ENCODE assay signal across 8 mouse cellular contexts in the genomic region with DNA sequence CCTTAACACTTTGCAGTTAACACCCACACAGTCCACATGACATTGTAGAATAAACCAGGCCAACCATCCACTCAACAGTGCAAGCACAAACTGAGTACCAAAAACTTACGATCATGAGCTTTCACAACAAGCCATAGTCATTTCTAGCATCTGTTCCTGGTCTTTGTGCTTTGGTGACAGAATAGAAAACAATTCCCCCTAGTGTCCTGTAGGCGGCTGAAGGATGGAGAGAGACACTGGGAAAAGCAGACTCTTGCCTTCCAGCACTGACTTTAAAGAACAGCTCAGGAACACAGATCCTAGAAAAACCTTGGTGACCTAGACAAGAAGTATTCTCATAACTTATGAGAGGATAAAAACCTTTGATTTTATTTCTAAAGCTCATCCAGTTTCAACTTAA. TPM values are rescaled to one million over a fixed set of nuclear protein-coding genes. Genes with fewer than 3 reads are reported as not detected.
DNase-seq lines count a peak whose midpoint lies in the region; ATAC-seq and TF ChIP-seq lines count a peak whose summit lies in the region.

No protein-coding gene starts in this region.

- H3K27me3 ChIP-seq in heart, adult 2 months (ENCODE audit: control insufficient read depth, insufficient read depth, low read length), result no peaks in the 10 kb centered on the region
- no peaks in the 10 kb centered on the region for H3K27me3 ChIP-seq in heart, embryonic 10.5 days (ENCODE audit: insufficient read depth, poor library complexity, severe bottlenecking)
- peaks cover 9% of the 10 kb centered on the region for H3K27me3 ChIP-seq in E14TG2a.4 (ENCODE audit: insufficient read depth, low read length)
- no peaks in the 10 kb centered on the region for H3K27me3 ChIP-seq in hindbrain, postnatal 0 days (ENCODE audit: insufficient read depth, low read length)
- no peaks in the 10 kb centered on the region for H3K27me3 ChIP-seq in myocyte (ENCODE audit: control insufficient read depth, insufficient read depth, insufficient read length)

- TF ChIP-seq CTCF in heart, adult 2 months (IDR thresholded peaks at IDR 0.05), result peak; percentile 80
- peak; percentile 70 for TF ChIP-seq CTCF in E14TG2a.4 (conservative IDR thresholded peaks at IDR 0.05; ENCODE audit: low read length)
- TF ChIP-seq CTCF in cortical plate, adult 2 months (IDR thresholded peaks at IDR 0.05; ENCODE audit: extremely low read depth, insufficient read depth, low read length), result peak; percentile 50; the same call in 1 of the 2 replicates
- TF ChIP-seq CTCF in hindbrain, postnatal 0 days (IDR thresholded peaks at IDR 0.05; ENCODE audit: low read depth), result peak; percentile 83

- peak overlapping the region; percentile 84 for H3K4me2 ChIP-seq in hindbrain, postnatal 0 days (ENCODE audit: low read depth, low read length)
- H3K4me2 ChIP-seq in myocyte (ENCODE audit: low read depth), result peak overlapping the region; percentile 63

- H3K4me1 ChIP-seq in heart, adult 2 months (ENCODE audit: control insufficient read depth, insufficient read depth, low read length), result peaks cover 6% of the 10 kb centered on the region
- peaks cover 16% of the 10 kb centered on the region for H3K4me1 ChIP-seq in heart, embryonic 10.5 days
- peaks cover 43% of the 10 kb centered on the region for H3K4me1 ChIP-seq in E14TG2a.4 (replicated peaks; ENCODE audit: low read depth, low read length)
- peaks cover 2% of the 10 kb centered on the region; the same call in 1 of the 2 replicates for H3K4me1 ChIP-seq in cortical plate, adult 2 months (ENCODE audit: control insufficient read depth, insufficient read depth, low read length)
- H3K4me1 ChIP-seq in hindbrain, postnatal 0 days (ENCODE audit: insufficient read depth, low read length), result peaks cover 4% of the 10 kb centered on the region

- H3K4me3 ChIP-seq in heart, adult 2 months, result no peak overlapping the region
- H3K4me3 ChIP-seq in heart, embryonic 10.5 days, result no peak overlapping the region
- no peak overlapping the region for H3K4me3 ChIP-seq in E14TG2a.4 (replicated peaks; ENCODE audit: low read length)
- H3K4me3 ChIP-seq in cortical plate, adult 2 months (ENCODE audit: insufficient read depth, low read length), result peak overlapping the region; percentile 83
- peak overlapping the region; percentile 90 for H3K4me3 ChIP-seq in hindbrain, postnatal 0 days (ENCODE audit: low read length)
- peak overlapping the region; percentile 74 for H3K4me3 ChIP-seq in myocyte

- intact Hi-C loops in heart, adult 2 months (cut with DNase I), result loop anchor here (5.0 kb wide), 1 partner anchor 38 kb away; no protein-coding TSS in a partner anchor

- TF ChIP-seq EP300 in heart, adult 2 months (IDR thresholded peaks at IDR 0.05; ENCODE audit: insufficient read depth, low read depth, low read length), result no peak

- H3K27ac ChIP-seq in heart, adult 2 months, result no peak overlapping the region
- H3K27ac ChIP-seq in heart, embryonic 10.5 days, result no peak overlapping the region
- no peak overlapping the region for H3K27ac ChIP-seq in cortical plate, adult 2 months (ENCODE audit: insufficient read depth, low read length)
- H3K27ac ChIP-seq in hindbrain, postnatal 0 days, result no peak overlapping the region

- H3K36me3 ChIP-seq in heart, adult 2 months (ENCODE audit: control insufficient read depth, insufficient read depth, low read length), result peaks cover 10% of the 10 kb centered on the region
- no peaks in the 10 kb centered on the region for H3K36me3 ChIP-seq in heart, embryonic 10.5 days
- H3K36me3 ChIP-seq in E14TG2a.4 (ENCODE audit: insufficient read depth, low read length) (no peaks in the 10 kb centered on the region), myocyte (ENCODE audit: control insufficient read depth, insufficient read depth) (no peaks in the 10 kb centered on the region)
- H3K36me3 ChIP-seq in hindbrain, postnatal 0 days (ENCODE audit: insufficient read depth, low read length), result no peaks in the 10 kb centered on the region

- H3K79me2 ChIP-seq in heart, adult 2 months (replicated peaks; ENCODE audit: control insufficient read depth, insufficient read depth, low read length), result peaks cover 1% of the 10 kb centered on the region; the same call in 1 of the 2 replicates
- peaks cover 72% of the 10 kb centered on the region for H3K79me2 ChIP-seq in myocyte (ENCODE audit: control insufficient read depth, insufficient read depth)

- TF ChIP-seq POLR2A in heart, adult 2 months (IDR thresholded peaks at IDR 0.05; ENCODE audit: insufficient read depth, low read depth, low read length), result no peak
- TF ChIP-seq POLR2A in cortical plate, adult 2 months (IDR thresholded peaks at IDR 0.05; ENCODE audit: extremely low read depth, insufficient read depth, low read length), result no peak
- TF ChIP-seq POLR2A in myocyte (IDR thresholded peaks at IDR 0.05; ENCODE audit: insufficient read length, low read depth), result no peak

- 24% methylated on average over 2 of the region's 2 CpGs for WGBS in heart, adult 2 months
- WGBS in heart, embryonic 10.5 days, result 37% methylated on average over 2 of the region's 2 CpGs
- 11% methylated on average over 2 of the region's 2 CpGs for WGBS in hindbrain, postnatal 0 days

- no peaks in the 10 kb centered on the region for H3K9me3 ChIP-seq in heart, embryonic 10.5 days
- H3K9me3 ChIP-seq in E14TG2a.4 (ENCODE audit: low read length), result no peaks in the 10 kb centered on the region
- H3K9me3 ChIP-seq in hindbrain, postnatal 0 days (ENCODE audit: low read length), result no peaks in the 10 kb centered on the region

- no peak for DNase-seq in heart, adult 2 months
- no peak for DNase-seq in heart, embryonic 10.5 days (ENCODE audit: low spot score)
- peak; percentile 67 for DNase-seq in hindbrain, postnatal 0 days (ENCODE audit: low spot score)
- no peak for DNase-seq in right cerebral cortex, adult 2 months (ENCODE audit: low spot score in 2 of 2)
- no peak for DNase-seq in thymus, postnatal 0 days (ENCODE audit: low spot score)

- no peak overlapping the region for H3K9ac ChIP-seq in heart, adult 2 months (ENCODE audit: low read depth, low read length)
- H3K9ac ChIP-seq in hindbrain, postnatal 0 days (replicated peaks; ENCODE audit: low read length), result no peak overlapping the region

- H3ac ChIP-seq in myocyte (ENCODE audit: control insufficient read depth, insufficient read length), result no peak overlapping the region

- no peak for ATAC-seq in hindbrain, postnatal 0 days

TF ChIP-seq in myocyte, 11 proteins besides CTCF, POLR2A, EP300 and RAD21:
- TF ChIP-seq POLR2AphosphoS2 (IDR thresholded peaks at IDR 0.05; ENCODE audit: insufficient read length, low read depth), result no peak
- no peak for TF ChIP-seq E2F4 (IDR thresholded peaks at IDR 0.05; ENCODE audit: insufficient read depth)
- TF ChIP-seq TCF12 (IDR thresholded peaks at IDR 0.05; ENCODE audit: insufficient read depth, poor library complexity, severe bottlenecking), result no peak
- no peak for TF ChIP-seq USF1 (IDR thresholded peaks at IDR 0.05; ENCODE audit: low read depth)
- no peak for TF ChIP-seq CEBPB (IDR thresholded peaks at IDR 0.05; ENCODE audit: insufficient read depth, poor library complexity, severe bottlenecking)
- TF ChIP-seq MYOD1 (IDR thresholded peaks at IDR 0.05; ENCODE audit: control insufficient read depth in 1 of 3, insufficient read length in 2 of 3, low read depth in 2 of 3), result no peak
- no peak for TF ChIP-seq REST (IDR thresholded peaks at IDR 0.05; ENCODE audit: insufficient read depth, insufficient read length)
- TF ChIP-seq MAX (IDR thresholded peaks at IDR 0.05; ENCODE audit: low read depth), result no peak
- no peak for TF ChIP-seq MYOG (IDR thresholded peaks at IDR 0.05; ENCODE audit: control insufficient read depth in 1 of 3, insufficient read depth in 1 of 3, insufficient read length in 2 of 3, low read depth in 2 of 3)
- no peak for TF ChIP-seq TCF3 (IDR thresholded peaks at IDR 0.05; ENCODE audit: insufficient read length, low read depth)
- TF ChIP-seq SRF (IDR thresholded peaks at IDR 0.05; ENCODE audit: control insufficient read depth, insufficient read length, low read depth), result no peak

RNA-seq across cellular contexts. Expression of gene Large1, which starts 3.0 kb away (rescaled TPM):
- 10 to 100 TPM; 36.0 to 42.0 TPM for total RNA-seq in heart, adult 2 months (2021)
- polyA plus RNA-seq in heart, adult 2 months (2012; rRNA removed), result 20.7 and 39.1 TPM in 2 replicates
- 6.1 and 7.5 TPM in 2 replicates for polyA plus RNA-seq in heart, embryonic 10.5 days (2016; fragmentation: Nextera tagmentation; extraction: Ambion mirVana)
- polyA plus RNA-seq in cortical plate, adult 2 months (2012; rRNA removed), result 78.8 and 84.5 TPM in 2 replicates
- total RNA-seq in hindbrain, postnatal 0 days (2014; rRNA removed), result 97.9 and 100 TPM in 2 replicates
- 13.4 and 13.5 TPM in 2 replicates for polyA plus RNA-seq in hindbrain, postnatal 0 days (2015; fragmentation: Nextera tagmentation; extraction: Ambion mirVana)
- 23.2 TPM for polyA plus RNA-seq in myocyte (2012; fragmentation: generic; extraction: Trizol)
- 1.6 and 1.7 TPM in 2 replicates for polyA plus RNA-seq in thymus, postnatal 0 days (2015; fragmentation: Nextera tagmentation; extraction: Ambion mirVana)

Comparison
In these comparisons a context has a peak if more than half of its experiments do, and no peak if none do; other contexts are left out.
1. H3K4me3 ChIP-seq: peak in cortical plate, adult 2 months (single experiment), hindbrain, postnatal 0 days (single experiment) and myocyte (single experiment); none in heart, adult 2 months (single experiment), heart, embryonic 10.5 days (single experiment) and E14TG2a.4 (single experiment).
2. Peak in every context shown above with its lines, with median percentiles within 50 percentile points of each other: CTCF ChIP-seq.